Mouse (Mus musculus) liver, adult 2 months (tissue): ENCODE data around the gene Gm9936.

Source experiments
- CTCF ChIP-seq: fragments of 200-500 bp; IDR thresholded peaks from 2 replicates; pipeline ENCODE4 v1.5.1; 2011; ENCODE audit warnings: low read depth, low read length, control low read depth
- POLR2A ChIP-seq: fragments of 200-500 bp; IDR thresholded peaks from 2 replicates; pipeline ENCODE4 v1.6.1; 2011; ENCODE audit warnings: low read length, control low read depth; ENCODE audit not compliant: insufficient read depth; ENCODE audit errors: extremely low read depth

DNA sequence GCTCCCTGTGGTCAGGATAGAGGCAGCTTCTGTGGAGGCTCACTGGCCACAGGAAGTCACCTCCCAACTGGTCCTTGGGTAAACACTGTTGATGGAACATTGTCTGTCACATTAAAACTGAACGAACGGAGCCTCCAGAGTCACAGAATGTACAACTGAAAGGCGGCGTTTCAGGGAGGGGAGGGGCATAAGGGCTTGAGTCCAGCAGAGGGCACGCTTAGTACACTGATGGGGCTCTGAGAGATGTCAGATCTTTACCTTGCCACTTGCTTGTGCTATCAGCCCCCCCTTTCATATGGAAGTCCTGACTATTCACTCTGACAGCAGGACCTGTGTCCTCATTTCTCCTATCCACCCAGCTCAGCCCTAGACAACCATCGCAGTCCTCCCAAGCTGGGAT is 17.4 kb upstream of the Gm9936 start:
- TF ChIP-seq CTCF, result peak; percentile 70
- TF ChIP-seq POLR2A, result no peak
